ENCODE assay signal across 18 mouse cellular contexts in the genomic region with DNA sequence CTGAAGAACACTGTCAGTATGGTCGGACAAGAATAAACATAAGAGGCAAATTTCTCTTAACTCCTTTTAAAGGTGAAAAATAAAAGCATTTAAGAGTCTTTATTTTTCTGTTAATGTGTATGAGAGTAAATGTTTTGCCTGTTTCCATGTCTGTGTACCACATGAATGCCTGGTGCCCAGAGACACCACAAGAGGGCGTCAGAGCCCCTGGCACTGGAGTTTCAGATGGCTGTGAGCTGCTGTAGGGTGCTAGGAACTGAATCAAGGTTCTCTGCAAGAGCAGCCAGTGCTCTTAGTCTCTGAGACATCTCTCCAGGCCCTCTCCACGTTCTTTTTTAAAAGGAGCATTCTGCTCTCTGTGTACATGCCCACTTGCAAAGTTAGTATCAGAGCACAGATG.
A peak's percentile ranks its signal among the peaks of the same experiment; 100 is the strongest.
DNase-seq lines count a peak whose midpoint lies in the region; ATAC-seq and TF ChIP-seq lines count a peak whose summit lies in the region.
"Had no signal": no experiment of that assay in that cellular context is flagged by ENCODE, and none has a peak within 500 bp of the region (broad histone marks: within the 10 kb centered on the region; RNA-seq: fewer than 3 reads in every experiment).

No protein-coding gene starts in this region.

- ATAC-seq in heart, postnatal 0 days (ENCODE audit: insufficient read depth, low read depth): no peak
- ATAC-seq in heart, embryonic 12.5 days (ENCODE audit: insufficient number of reproducible peaks, low FRiP score): no peak
- ATAC-seq: intestine, embryonic 16.5 days had no signal

- no peak for TF ChIP-seq POLR2A in lung, adult 2 months (IDR thresholded peaks at IDR 0.05; ENCODE audit: borderline replicate concordance, extremely low read depth, low read depth, low read length)

- H3K36me3 ChIP-seq in heart, postnatal 0 days (replicated peaks; ENCODE audit: control insufficient read depth, insufficient read depth, low read length): peaks cover 51% of the 10 kb centered on the region
- peaks cover 34% of the 10 kb centered on the region for H3K36me3 ChIP-seq in heart, embryonic 10.5 days
- H3K36me3 ChIP-seq in splenic B cell, adult 2 months (ENCODE audit: control insufficient read depth, insufficient read depth, low read length, poor library complexity, severe bottlenecking): peaks cover 21% of the 10 kb centered on the region
- H3K36me3 ChIP-seq in heart, embryonic 12.5 days: peaks cover 45% of the 10 kb centered on the region

- no peak overlapping the region for H3K4me3 ChIP-seq in heart, postnatal 0 days (ENCODE audit: low read depth, low read length)
- H3K4me3 ChIP-seq in heart, embryonic 10.5 days: no peak overlapping the region
- no peak overlapping the region for H3K4me3 ChIP-seq in lung, adult 2 months (replicated peaks; ENCODE audit: extremely low read depth, low read depth, low read length)
- H3K4me3 ChIP-seq in heart, embryonic 12.5 days: no peak overlapping the region
- H3K4me3 ChIP-seq: embryonic facial prominence, embryonic 12.5 days; forebrain, embryonic 10.5 days; limb, embryonic 15.5 days had no signal

- DNase-seq in heart, postnatal 0 days (ENCODE audit: low spot score): no peak
- no peak for DNase-seq in heart, embryonic 10.5 days (ENCODE audit: low spot score)
- no peak for DNase-seq in lung, adult 2 months
- DNase-seq in lung, postnatal 14 days: no peak
- peak; percentile 47 for DNase-seq in ES-CJ7 (ENCODE audit: low read depth, low spot score)
- peak; percentile 18 for DNase-seq in splenic B cell, adult 2 months (ENCODE audit: low read depth, low spot score)
- DNase-seq in heart, postnatal 25 days (ENCODE audit: low spot score): no peak
- DNase-seq: adrenal gland, postnatal 14 days; cerebellum, postnatal 25 days; heart, adult 18-20 months; kidney, postnatal 4 days; midbrain, embryonic 14.5 days; right cerebral cortex, postnatal 4 days had no signal

- H3K27me3 ChIP-seq in heart, postnatal 0 days (ENCODE audit: control insufficient read depth, insufficient read depth, low read length): no peaks in the 10 kb centered on the region
- no peaks in the 10 kb centered on the region for H3K27me3 ChIP-seq in heart, embryonic 10.5 days (ENCODE audit: insufficient read depth, poor library complexity, severe bottlenecking)
- H3K27me3 ChIP-seq in splenic B cell, adult 2 months (ENCODE audit: control insufficient read depth, insufficient read depth, low read length, poor library complexity, severe bottlenecking): no peaks in the 10 kb centered on the region
- H3K27me3 ChIP-seq in heart, embryonic 12.5 days (replicated peaks): no peaks in the 10 kb centered on the region
- H3K27me3 ChIP-seq: embryonic facial prominence, embryonic 12.5 days; limb, embryonic 15.5 days had no signal

- TF ChIP-seq CTCF in heart, postnatal 0 days (IDR thresholded peaks at IDR 0.05; ENCODE audit: low read depth): peak; percentile 26; the same call in 1 of the 2 replicates
- 0 out of 2 replicates have a peak, but pooled peaks have one; percentile 20 for TF ChIP-seq CTCF in lung, adult 2 months (IDR thresholded peaks at IDR 0.05; ENCODE audit: insufficient read depth, low read length)

- no peak overlapping the region for H3K4me2 ChIP-seq in heart, postnatal 0 days (ENCODE audit: low read depth, low read length)
- H3K4me2 ChIP-seq in heart, embryonic 12.5 days: no peak overlapping the region
- H3K4me2 ChIP-seq: embryonic facial prominence, embryonic 12.5 days; limb, embryonic 15.5 days had no signal

- no peak for TF ChIP-seq EP300 in heart, postnatal 0 days (IDR thresholded peaks at IDR 0.05; ENCODE audit: low read depth)

- peaks cover 5% of the 10 kb centered on the region for H3K9me3 ChIP-seq in heart, postnatal 0 days (replicated peaks; ENCODE audit: control insufficient read depth, low read length)
- H3K9me3 ChIP-seq in heart, embryonic 10.5 days: peaks cover 4% of the 10 kb centered on the region; the same call in 1 of the 2 replicates
- peaks cover 9% of the 10 kb centered on the region for H3K9me3 ChIP-seq in heart, embryonic 12.5 days (replicated peaks)
- H3K9me3 ChIP-seq: limb, embryonic 15.5 days had no signal

- peaks cover 9% of the 10 kb centered on the region for H3K4me1 ChIP-seq in heart, postnatal 0 days (ENCODE audit: control insufficient read depth, insufficient read depth)
- no peaks in the 10 kb centered on the region for H3K4me1 ChIP-seq in heart, embryonic 10.5 days
- peaks cover 10% of the 10 kb centered on the region; the same call in 1 of the 2 replicates for H3K4me1 ChIP-seq in lung, adult 2 months (ENCODE audit: control insufficient read depth, insufficient read depth, low read length)
- H3K4me1 ChIP-seq in heart, embryonic 12.5 days (replicated peaks): peaks cover 20% of the 10 kb centered on the region
- H3K4me1 ChIP-seq: embryonic facial prominence, embryonic 12.5 days; forebrain, embryonic 10.5 days; limb, embryonic 15.5 days had no signal

- 85% methylated on average over 3 of the region's 3 CpGs for WGBS in heart, postnatal 0 days
- 82% methylated on average over 3 of the region's 3 CpGs for WGBS in heart, embryonic 10.5 days
- WGBS in lung, adult 2 months: 86% methylated on average over 3 of the region's 3 CpGs
- 84% methylated on average over 3 of the region's 3 CpGs for WGBS in heart, embryonic 12.5 days

- H3K9ac ChIP-seq in heart, postnatal 0 days (replicated peaks; ENCODE audit: low read depth, low read length): no peak overlapping the region
- H3K9ac ChIP-seq in heart, embryonic 12.5 days: no peak overlapping the region
- H3K9ac ChIP-seq: embryonic facial prominence, embryonic 12.5 days; limb, embryonic 15.5 days had no signal

- no peak overlapping the region for H3K27ac ChIP-seq in heart, postnatal 0 days (ENCODE audit: low read depth)
- no peak overlapping the region for H3K27ac ChIP-seq in heart, embryonic 10.5 days
- no peak overlapping the region for H3K27ac ChIP-seq in heart, embryonic 12.5 days (ENCODE audit: poor library complexity, severe bottlenecking)
- H3K27ac ChIP-seq: embryonic facial prominence, embryonic 12.5 days; forebrain, embryonic 10.5 days; limb, embryonic 15.5 days had no signal

- intact Hi-C loops in heart, postnatal 25 days (cut with DNase I): no loop called here

Comparison
In these comparisons a context has a peak if more than half of its experiments do, and no peak if none do; other contexts are left out.
1. DNase-seq: peak in ES-CJ7 (single experiment) and splenic B cell, adult 2 months (single experiment); none in heart, postnatal 0 days (single experiment), heart, embryonic 10.5 days (single experiment), lung, adult 2 months (single experiment), lung, postnatal 14 days (single experiment) and heart, postnatal 25 days (single experiment).